Mouse (Mus musculus): ENCODE results near the gene Cpa5.

GRCm38 (mm10) chr6:30628152-30628551 lies 17.3 kb downstream of the Cpa5 start:
- TF ChIP-seq POLR2A (IDR thresholded peaks at IDR 0.05; ENCODE audit: control insufficient read depth, low read depth, low read length), result no peak
- TF ChIP-seq CTCF (IDR thresholded peaks at IDR 0.05; ENCODE audit: control insufficient read depth, insufficient read depth, insufficient replicate concordance, low read depth, low read length), result no peak
